Mouse (Mus musculus) stomach, embryonic 15.5 days (tissue): ENCODE results near the gene Tlx3. TPM values are rescaled to one million over a fixed set of nuclear protein-coding genes. Genes with fewer than 3 reads are reported as not detected.

Source experiments
- ATAC-seq: fragments of 200-750 bp; cut with Nextera tagmentation; 2 replicates; pipeline ENCODE4 v1.8.0; 2017; ENCODE audit warnings: low read depth, moderate number of reproducible peaks, moderate TSS enrichment; ENCODE audit not compliant: insufficient read depth, low FRiP score
- H3K27ac ChIP-seq: fragments of 300-500 bp; sonication (generic); 2 replicates; pipeline ENCODE4 v1.5.1; 2015; ENCODE audit warnings: mild to moderate bottlenecking, inconsistent platforms
- H3K27me3 ChIP-seq: fragments of 300-500 bp; sonication (generic); replicated peaks from 2 replicates; pipeline ENCODE4 v1.6.1; 2015; ENCODE audit warnings: inconsistent platforms
- H3K36me3 ChIP-seq: fragments of 300-500 bp; sonication (generic); 2 replicates; pipeline ENCODE4 v1.6.1; 2015; ENCODE audit warnings: inconsistent platforms
- H3K4me1 ChIP-seq: fragments of 300-500 bp; sonication (generic); 2 replicates; pipeline ENCODE4 v1.6.1; 2015; ENCODE audit warnings: inconsistent platforms
- H3K4me2 ChIP-seq: fragments of 300-500 bp; sonication (generic); 2 replicates; pipeline ENCODE4 v1.6.1; 2015; ENCODE audit warnings: mild to moderate bottlenecking, inconsistent platforms
- H3K4me3 ChIP-seq: fragments of 300-500 bp; sonication (generic); replicated peaks from 2 replicates; pipeline ENCODE4 v1.5.1; 2015; ENCODE audit warnings: inconsistent platforms
- H3K9ac ChIP-seq: fragments of 300-500 bp; sonication (generic); 2 replicates; pipeline ENCODE4 v1.6.1; 2015; ENCODE audit warnings: inconsistent platforms
- H3K9me3 ChIP-seq: fragments of 300-500 bp; sonication (generic); 2 replicates; pipeline ENCODE4 v1.6.1; 2016; ENCODE audit warnings: inconsistent platforms
- WGBS: fragments of 180-500 bp; shearing (Covaris S2); methylation state at CpG from one replicate; pipeline ENCODE4 v1.1.7; 2015; 5-methylcytosine and 5-hydroxymethylcytosine counted together
- polyA plus RNA-seq: library from polyadenylated mRNA; unstranded; fragments of >200 nt; fragmentation: Nextera tagmentation; extraction: Ambion mirVana; gene quantifications from 2 replicates; pipeline ENCODE4 v1.2.1, GENCODE M21; 2015

Gene Tlx3
- polyA plus RNA-seq, 1 experiment from 2014 or later, result 0.08 TPM

GRCm38 (mm10) chr11:33195531-33196446 lies 7.6 kb downstream of the Tlx3 start:
- ATAC-seq, result no peak
- WGBS, result 5% methylated on average over 25 of the region's 25 CpGs
- H3K4me2 ChIP-seq, result no peak overlapping the region
- peaks cover 88% of the 10 kb centered on the region for H3K27me3 ChIP-seq
- H3K9ac ChIP-seq, result no peak overlapping the region
- peaks cover 18% of the 10 kb centered on the region for H3K4me1 ChIP-seq
- H3K27ac ChIP-seq, result no peak overlapping the region
- H3K9me3 ChIP-seq, result no peaks in the 10 kb centered on the region
- no peaks in the 10 kb centered on the region for H3K36me3 ChIP-seq
- no peak overlapping the region for H3K4me3 ChIP-seq

GRCm38 (mm10) chr11:33195061-33195460 lies 8.3 kb downstream of the Tlx3 start:
- H3K4me1 ChIP-seq, result peaks cover 11% of the 10 kb centered on the region; the same call in 1 of the 2 replicates
- ATAC-seq, result no peak
- H3K4me2 ChIP-seq, result no peak overlapping the region
- H3K9me3 ChIP-seq, result no peaks in the 10 kb centered on the region
- H3K27ac ChIP-seq, result no peak overlapping the region
- no peak overlapping the region for H3K9ac ChIP-seq
- 33% methylated on average over 7 of the region's 7 CpGs for WGBS
- no peak overlapping the region for H3K4me3 ChIP-seq
- no peaks in the 10 kb centered on the region for H3K36me3 ChIP-seq
- H3K27me3 ChIP-seq, result peaks cover 81% of the 10 kb centered on the region

GRCm38 (mm10) chr11:33193695-33194094 lies 9.7 kb downstream of the Tlx3 start:
- H3K4me1 ChIP-seq, result 0 out of 2 replicates have a peak, but pooled peaks cover 4% of the 10 kb centered on the region
- H3K4me3 ChIP-seq, result no peak overlapping the region
- ATAC-seq, result no peak
- no peaks in the 10 kb centered on the region for H3K36me3 ChIP-seq
- H3K9me3 ChIP-seq, result no peaks in the 10 kb centered on the region
- H3K4me2 ChIP-seq, result no peak overlapping the region; the same call in 1 of the 2 replicates
- H3K27me3 ChIP-seq, result peaks cover 67% of the 10 kb centered on the region
- 2% methylated on average over 12 of the region's 12 CpGs for WGBS
- H3K9ac ChIP-seq, result no peak overlapping the region
- no peak overlapping the region for H3K27ac ChIP-seq

GRCm38 (mm10) chr11:33181804-33182203 lies 21.6 kb downstream of the Tlx3 start:
- no peaks in the 10 kb centered on the region for H3K9me3 ChIP-seq
- WGBS, result 78% methylated on average over 3 of the region's 3 CpGs
- peaks cover 17% of the 10 kb centered on the region for H3K27me3 ChIP-seq
- no peak overlapping the region for H3K27ac ChIP-seq
- no peak for ATAC-seq
- H3K4me2 ChIP-seq, result no peak overlapping the region
- H3K36me3 ChIP-seq, result no peaks in the 10 kb centered on the region
- no peak overlapping the region for H3K9ac ChIP-seq
- 0 out of 2 replicates have a peak, but pooled peaks cover 9% of the 10 kb centered on the region for H3K4me1 ChIP-seq
- no peak overlapping the region for H3K4me3 ChIP-seq

GRCm38 (mm10) chr11:33180701-33181116 lies 22.7 kb downstream of the Tlx3 start:
- Histone ChIP-seq H3K4me1 (0 out of 2 replicates have a peak, but pooled peaks cover 9% of the 10 kb centered on the region), H3K36me3 (no peaks in the 10 kb centered on the region), H3K4me3 (peak overlapping the region; percentile 17; the same call in 1 of the 2 replicates), H3K9me3 (no peaks in the 10 kb centered on the region), H3K4me2 (peak overlapping the region; percentile 46), H3K27me3 (peaks cover 15% of the 10 kb centered on the region), H3K27ac (no peak overlapping the region), H3K9ac (no peak overlapping the region)
- 5% methylated on average over 18 of the region's 18 CpGs for WGBS
- no peak for ATAC-seq

GRCm38 (mm10) chr11:33179802-33180201 lies 23.6 kb downstream of the Tlx3 start:
- 0 out of 2 replicates have a peak, but pooled peaks cover 9% of the 10 kb centered on the region for H3K4me1 ChIP-seq
- no peak overlapping the region for H3K4me3 ChIP-seq
- H3K9ac ChIP-seq, result no peak overlapping the region
- no peaks in the 10 kb centered on the region for H3K9me3 ChIP-seq
- ATAC-seq, result no peak
- H3K27me3 ChIP-seq, result peaks cover 15% of the 10 kb centered on the region
- H3K4me2 ChIP-seq, result no peak overlapping the region
- no peaks in the 10 kb centered on the region for H3K36me3 ChIP-seq
- no peak overlapping the region for H3K27ac ChIP-seq
- WGBS, result 67% methylated on average over 1 of the region's 1 CpGs

GRCm38 (mm10) chr11:33176525-33177245 lies 26.7 kb downstream of the Tlx3 start:
- Histone ChIP-seq H3K27ac (no peak overlapping the region), H3K36me3 (no peaks in the 10 kb centered on the region), H3K4me2 (no peak overlapping the region), H3K9ac (no peak overlapping the region), H3K9me3 (no peaks in the 10 kb centered on the region), H3K4me3 (no peak overlapping the region), H3K4me1 (0 out of 2 replicates have a peak, but pooled peaks cover 9% of the 10 kb centered on the region), H3K27me3 (peaks cover 20% of the 10 kb centered on the region)
- 33% methylated on average over 20 of the region's 20 CpGs for WGBS
- no peak for ATAC-seq

- Histone ChIP-seq H3K27ac (no peak overlapping the region), H3K4me3 (no peak overlapping the region), H3K36me3 (no peaks in the 10 kb centered on the region), H3K9me3 (no peaks in the 10 kb centered on the region), H3K27me3 (peaks cover 19% of the 10 kb centered on the region; the same call in 1 of the 2 replicates), H3K9ac (no peak overlapping the region), H3K4me1 (0 out of 2 replicates have a peak, but pooled peaks cover 5% of the 10 kb centered on the region), H3K4me2 (no peak overlapping the region)
- ATAC-seq, result no peak
- 48% methylated on average over 3 of the region's 3 CpGs for WGBS
Observed at GRCm38 (mm10) chr11:33175768-33176167, 27.6 kb downstream of the Tlx3 start.

- H3K9ac ChIP-seq, result no peak overlapping the region
- no peak for ATAC-seq
- no peaks in the 10 kb centered on the region for H3K36me3 ChIP-seq
- no peaks in the 10 kb centered on the region for H3K4me1 ChIP-seq
- H3K27me3 ChIP-seq, result 0 out of 2 replicates have a peak, but pooled peaks cover 5% of the 10 kb centered on the region
- H3K9me3 ChIP-seq, result no peaks in the 10 kb centered on the region
- H3K27ac ChIP-seq, result no peak overlapping the region
- H3K4me3 ChIP-seq, result no peak overlapping the region
- 19% methylated on average over 9 of the region's 9 CpGs for WGBS
- no peak overlapping the region for H3K4me2 ChIP-seq
Observed at GRCm38 (mm10) chr11:33170489-33170888, 32.9 kb downstream of the Tlx3 start.

- Histone ChIP-seq H3K36me3 (peaks cover 12% of the 10 kb centered on the region; the same call in 1 of the 2 replicates), H3K27ac (peak within 1 kb of the TSS; percentile 93), H3K9me3 (no peaks in the 10 kb centered on the region), H3K4me1 (no peaks in the 10 kb centered on the region), H3K4me3 (peak within 1 kb of the TSS; percentile 97), H3K9ac (peak within 1 kb of the TSS; percentile 91), H3K27me3 (no peaks in the 10 kb centered on the region), H3K4me2 (peak within 1 kb of the TSS; percentile 66)
- ATAC-seq, result peak; percentile 98
- 4% methylated on average over 49 of the region's 49 CpGs for WGBS
Observed at GRCm38 (mm10) chr11:33162998-33163506, 40.3 kb downstream of the Tlx3 start, which contains the start of gene Npm1. Npm1 (minus strand) TSS chr11:33163206.

GRCm38 (mm10) chr11:33162211-33162997 lies 41.0 kb downstream of the Tlx3 start:
- peak overlapping the region; percentile 97 for H3K4me3 ChIP-seq
- 3% methylated on average over 50 of the region's 53 CpGs for WGBS

More at GRCm38 (mm10) chr11:33162211-33162997, 41.0 kb downstream of the Tlx3 start:
- ATAC-seq, result peak; percentile 19; the same call in 1 of the 2 replicates
- no peaks in the 10 kb centered on the region for H3K27me3 ChIP-seq
- peak overlapping the region; percentile 91 for H3K27ac ChIP-seq
- no peaks in the 10 kb centered on the region for H3K9me3 ChIP-seq
- H3K36me3 ChIP-seq, result peaks cover 16% of the 10 kb centered on the region; the same call in 1 of the 2 replicates
- H3K9ac ChIP-seq, result peak overlapping the region; percentile 91
- H3K4me2 ChIP-seq, result peak overlapping the region; percentile 66
- H3K4me1 ChIP-seq, result no peaks in the 10 kb centered on the region
